Mouse (Mus musculus) heart, embryonic 16.5 days (tissue): ENCODE results near the gene Sstr5. TPM values are rescaled to one million over a fixed set of nuclear protein-coding genes. Genes with fewer than 3 reads are reported as not detected.

ENCODE experiments used
- ATAC-seq: fragments of 200-750 bp; cut with Nextera tagmentation; replicated peaks from 2 replicates; pipeline ENCODE4 v1.8.0; 2017; ENCODE audit warnings: moderate number of reproducible peaks; ENCODE audit not compliant: insufficient read depth, low FRiP score; ENCODE audit errors: extremely low read depth
- H3K27ac ChIP-seq: fragments of 300-500 bp; sonication (generic); 2 replicates; pipeline ENCODE4 v1.5.1; 2014; ENCODE audit warnings: mild to moderate bottlenecking, low read length, control low read depth, moderate library complexity
- H3K27me3 ChIP-seq: fragments of 300-500 bp; sonication (generic); 2 replicates; pipeline ENCODE4 v1.6.1; 2014; ENCODE audit warnings: low read length, mixed read lengths; ENCODE audit not compliant: control insufficient read depth, insufficient read depth
- H3K36me3 ChIP-seq: fragments of 300-500 bp; sonication (generic); 2 replicates; pipeline ENCODE4 v1.6.1; 2014; ENCODE audit not compliant: control insufficient read depth, insufficient read depth
- H3K4me1 ChIP-seq: fragments of 300-500 bp; sonication (generic); 2 replicates; pipeline ENCODE4 v1.6.1; 2014; ENCODE audit warnings: low read length, mixed read lengths; ENCODE audit not compliant: control insufficient read depth, insufficient read depth
- H3K4me2 ChIP-seq: fragments of 300-500 bp; sonication (generic); 2 replicates; pipeline ENCODE4 v1.6.1; 2014; ENCODE audit warnings: low read depth, mild to moderate bottlenecking, control low read depth, low read length
- H3K4me3 ChIP-seq: fragments of 300-500 bp; sonication (generic); 2 replicates; pipeline ENCODE4 v1.5.1; 2014; ENCODE audit warnings: mild to moderate bottlenecking, control low read depth, low read length
- H3K9ac ChIP-seq: fragments of 300-500 bp; sonication (generic); 2 replicates; pipeline ENCODE4 v1.6.1; 2014; ENCODE audit warnings: low read length, control low read depth
- H3K9me3 ChIP-seq: fragments of 300-500 bp; sonication (generic); replicated peaks from 2 replicates; pipeline ENCODE4 v1.6.1; 2016; ENCODE audit warnings: low read length; ENCODE audit not compliant: control insufficient read depth
- WGBS: fragments of 180-500 bp; shearing (Covaris S2); extraction: QIAGEN DNeasy Blood & Tissue Kit; methylation state at CpG from one replicate; pipeline ENCODE4 v1.1.7; 2014; 5-methylcytosine and 5-hydroxymethylcytosine counted together
- polyA plus RNA-seq: library from polyadenylated mRNA; unstranded; fragments of >200 nt; fragmentation: Nextera tagmentation; extraction: Ambion mirVana; gene quantifications from 2 replicates; pipeline ENCODE4 v1.2.1, GENCODE M21; 2015

Gene Sstr5
- polyA plus RNA-seq, 1 experiment from 2014 or later = 0.07 TPM

DNA sequence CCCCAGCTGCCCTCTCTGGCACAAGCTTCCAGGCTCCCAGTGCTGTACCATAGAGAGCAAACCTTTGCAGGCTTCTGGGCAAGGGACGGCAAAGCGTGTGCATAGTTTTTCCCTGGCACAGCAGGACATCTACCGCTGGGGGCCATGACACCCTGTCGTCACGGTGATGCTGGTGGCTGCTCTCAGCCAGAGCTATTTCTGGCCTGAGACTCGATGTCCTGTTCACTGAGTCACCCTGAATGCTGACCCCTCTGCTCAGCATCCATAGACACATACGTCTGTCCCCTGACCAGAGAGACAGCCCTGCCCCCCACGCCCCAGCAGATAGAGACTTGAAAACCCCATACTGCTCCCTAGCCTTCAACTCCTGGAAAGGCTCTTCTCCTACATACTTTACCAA lies 16.9 kb downstream of the Sstr5 start:
- ATAC-seq = 0 out of 2 replicates have a peak, but pooled peaks have one; percentile 11
- Histone ChIP-seq H3K9me3 (no peaks in the 10 kb centered on the region), H3K4me3 (no peak overlapping the region), H3K9ac (no peak overlapping the region), H3K4me2 (no peak overlapping the region), H3K4me1 (peaks cover 13% of the 10 kb centered on the region), H3K36me3 (no peaks in the 10 kb centered on the region), H3K27me3 (peaks cover 15% of the 10 kb centered on the region), H3K27ac (no peak overlapping the region)
- 26% methylated on average over 8 of the region's 8 CpGs for WGBS

DNA sequence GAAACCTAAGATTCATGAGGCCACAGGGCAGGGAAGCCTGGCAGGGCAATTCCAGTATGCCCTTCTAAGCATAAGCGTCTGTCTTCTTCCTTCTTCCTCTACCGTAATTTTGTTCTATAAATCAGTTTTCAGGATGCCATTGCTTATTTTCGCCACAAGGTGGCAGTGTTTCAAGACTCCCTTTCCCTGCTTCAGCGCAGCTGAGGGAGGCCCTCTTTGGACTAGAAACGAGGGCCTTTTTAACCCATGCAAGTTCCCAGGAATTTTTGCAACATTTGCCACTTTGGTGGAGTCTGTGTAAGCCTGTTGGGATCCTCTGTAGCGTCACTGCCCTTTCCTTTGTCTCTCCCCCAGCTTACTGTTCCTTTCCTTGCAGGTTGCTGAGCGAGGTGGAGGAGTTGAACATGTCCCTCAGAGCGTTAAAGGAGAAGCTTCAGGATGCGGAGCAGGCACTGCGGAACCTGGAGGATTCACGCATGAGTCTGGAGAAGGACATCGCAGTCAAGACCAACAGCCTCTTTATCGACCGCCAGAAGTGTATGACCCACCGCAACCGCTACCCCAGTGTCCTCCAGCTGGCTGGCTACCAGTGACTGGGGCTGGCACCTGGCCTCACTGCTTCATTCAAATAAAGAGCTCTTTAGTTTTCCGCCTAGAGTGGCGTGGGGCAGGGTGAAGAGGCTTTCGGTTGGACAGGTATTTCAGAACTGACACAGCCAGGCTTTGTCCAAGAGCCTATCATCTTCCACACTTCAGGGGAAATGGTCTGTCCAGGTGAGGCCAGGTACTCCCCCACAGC lies 20.9 kb downstream of the Sstr5 start:
- peaks cover 13% of the 10 kb centered on the region for H3K4me1 ChIP-seq
- no peak overlapping the region for H3K4me3 ChIP-seq
- H3K9me3 ChIP-seq = no peaks in the 10 kb centered on the region
- H3K27ac ChIP-seq = no peak overlapping the region
- no peaks in the 10 kb centered on the region for H3K36me3 ChIP-seq
- H3K4me2 ChIP-seq = no peak overlapping the region
- no peak for ATAC-seq
- peaks cover 14% of the 10 kb centered on the region for H3K27me3 ChIP-seq
- 33% methylated on average over 19 of the region's 19 CpGs for WGBS
- H3K9ac ChIP-seq = no peak overlapping the region

DNA sequence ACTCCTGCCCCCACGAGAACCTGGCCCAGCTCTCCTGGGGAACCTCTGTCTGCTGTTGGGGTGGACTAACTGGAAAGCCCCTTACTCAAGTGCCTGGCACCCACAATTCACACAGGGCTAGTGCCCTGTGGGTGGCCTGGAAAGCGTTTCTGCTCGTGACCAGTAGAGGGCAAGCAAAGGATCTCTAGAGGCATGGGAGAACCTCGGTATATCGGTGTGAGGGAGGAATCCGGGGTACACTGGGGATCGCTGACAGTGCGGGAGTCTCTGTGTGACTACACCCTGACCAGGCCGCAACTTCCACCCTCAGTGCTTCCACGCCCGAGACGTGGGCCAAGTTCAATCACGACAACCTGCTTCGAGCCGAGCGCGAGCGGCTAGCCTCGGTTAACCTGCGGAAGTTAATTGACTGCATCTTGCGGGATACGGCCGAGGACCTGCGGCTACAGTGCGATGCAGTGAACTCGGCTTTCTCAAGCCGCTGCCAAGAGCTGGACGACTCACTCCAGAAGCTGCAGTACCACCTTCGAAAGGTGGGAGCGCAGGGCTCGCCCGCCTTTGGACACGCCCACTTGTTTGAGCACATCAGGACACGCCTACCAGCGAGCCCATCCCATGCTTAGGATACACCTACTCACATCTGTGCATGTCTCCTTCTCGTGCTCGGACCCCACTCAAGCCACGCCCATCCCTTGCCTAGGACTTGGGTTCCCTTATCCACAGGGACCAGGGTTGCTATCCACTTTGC lies 22.6 kb downstream of the Sstr5 start:
- 2% methylated on average over 38 of the region's 38 CpGs for WGBS
- Histone ChIP-seq H3K36me3 (no peaks in the 10 kb centered on the region), H3K9me3 (no peaks in the 10 kb centered on the region), H3K27ac (no peak overlapping the region), H3K4me1 (peaks cover 7% of the 10 kb centered on the region; the same call in 1 of the 2 replicates), H3K4me3 (peak overlapping the region; percentile 39), H3K4me2 (peak overlapping the region; percentile 66), H3K27me3 (peaks cover 14% of the 10 kb centered on the region), H3K9ac (0 out of 2 replicates have a peak overlapping the region, but pooled peaks have one; percentile 9)
- 0 out of 2 replicates have a peak, but pooled peaks have one; percentile 40 for ATAC-seq

DNA sequence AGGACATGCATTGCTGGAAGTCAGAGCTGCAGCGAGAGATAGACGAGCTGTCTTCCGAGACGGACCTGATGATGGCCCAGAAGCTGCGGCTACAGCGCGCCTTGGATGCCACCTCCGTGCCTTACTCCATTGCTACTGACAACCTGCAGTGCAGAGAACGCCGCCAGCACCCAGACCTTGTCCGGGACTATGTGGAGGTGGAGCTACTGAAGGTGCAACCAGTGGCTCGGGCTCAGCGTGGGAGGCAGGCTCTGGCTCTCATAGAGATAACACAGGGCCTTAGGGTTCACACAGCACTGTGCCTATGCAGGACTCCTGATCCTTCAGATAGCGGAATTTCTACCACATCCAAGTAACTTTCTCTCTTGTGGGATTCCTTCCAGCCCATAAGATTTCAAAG lies 25.0 kb downstream of the Sstr5 start:
- H3K9me3 ChIP-seq = no peaks in the 10 kb centered on the region
- peaks cover 19% of the 10 kb centered on the region for H3K4me1 ChIP-seq
- 24% methylated on average over 14 of the region's 14 CpGs for WGBS
- no peak overlapping the region for H3K27ac ChIP-seq
- H3K9ac ChIP-seq = no peak overlapping the region
- 0 out of 2 replicates have a peak overlapping the region, but pooled peaks have one; percentile 6 for H3K4me3 ChIP-seq
- peaks cover 9% of the 10 kb centered on the region for H3K27me3 ChIP-seq
- no peaks in the 10 kb centered on the region for H3K36me3 ChIP-seq
- ATAC-seq = no peak
- peak overlapping the region; percentile 48 for H3K4me2 ChIP-seq

DNA sequence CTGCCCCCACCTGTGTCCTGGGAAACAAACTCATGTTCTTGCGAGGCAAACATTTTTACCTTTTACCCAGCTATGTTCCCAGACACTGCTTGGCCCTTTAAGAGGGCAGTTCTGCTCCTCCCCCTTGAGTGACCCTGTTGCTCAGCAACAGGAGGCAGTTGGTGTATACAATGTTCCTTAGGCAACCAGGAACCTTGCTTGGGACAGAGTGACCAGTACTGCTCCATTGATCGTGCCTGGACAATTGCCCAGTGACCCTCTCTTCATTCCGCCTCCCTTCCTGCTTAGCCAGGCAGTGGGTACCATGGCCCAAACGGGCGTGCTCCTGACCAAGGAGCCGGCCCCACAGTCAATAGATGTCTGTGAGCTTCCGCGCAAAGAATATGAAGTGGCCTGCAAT lies 25.7 kb downstream of the Sstr5 start:
- H3K4me3 ChIP-seq = 0 out of 2 replicates have a peak overlapping the region, but pooled peaks have one; percentile 6
- peaks cover 9% of the 10 kb centered on the region for H3K27me3 ChIP-seq
- H3K4me1 ChIP-seq = peaks cover 23% of the 10 kb centered on the region
- no peaks in the 10 kb centered on the region for H3K36me3 ChIP-seq
- no peaks in the 10 kb centered on the region for H3K9me3 ChIP-seq
- no peak overlapping the region for H3K9ac ChIP-seq
- WGBS = 23% methylated on average over 8 of the region's 8 CpGs
- no peak for ATAC-seq
- peak overlapping the region; percentile 48 for H3K4me2 ChIP-seq
- H3K27ac ChIP-seq = no peak overlapping the region

DNA sequence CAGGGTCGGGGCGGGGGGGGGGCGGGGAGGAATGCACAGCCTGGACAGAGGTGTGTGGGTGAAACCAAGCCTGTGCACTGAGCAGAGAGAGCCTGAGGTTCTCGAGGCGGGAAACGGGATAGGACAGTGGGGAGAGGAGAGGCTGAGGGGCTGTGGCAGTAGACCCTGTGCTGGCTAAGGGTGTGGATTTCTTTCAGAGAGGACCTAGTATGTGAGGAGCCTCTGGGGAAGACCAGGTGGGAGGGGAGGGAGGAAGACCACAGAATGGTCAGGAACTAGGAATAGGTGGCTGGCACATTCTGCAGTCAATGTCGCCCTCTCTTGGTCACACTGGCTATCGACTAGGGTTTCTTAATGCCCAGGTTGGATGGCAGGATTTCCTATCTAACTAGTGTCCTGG lies 27.3 kb downstream of the Sstr5 start:
- no peak overlapping the region for H3K9ac ChIP-seq
- H3K9me3 ChIP-seq = no peaks in the 10 kb centered on the region
- H3K27ac ChIP-seq = no peak overlapping the region
- H3K4me3 ChIP-seq = no peak overlapping the region
- 28% methylated on average over 8 of the region's 8 CpGs for WGBS
- H3K4me1 ChIP-seq = peaks cover 23% of the 10 kb centered on the region
- H3K36me3 ChIP-seq = no peaks in the 10 kb centered on the region
- 0 out of 2 replicates have a peak, but pooled peaks have one; percentile 23 for ATAC-seq
- H3K27me3 ChIP-seq = peaks cover 9% of the 10 kb centered on the region
- H3K4me2 ChIP-seq = no peak overlapping the region

DNA sequence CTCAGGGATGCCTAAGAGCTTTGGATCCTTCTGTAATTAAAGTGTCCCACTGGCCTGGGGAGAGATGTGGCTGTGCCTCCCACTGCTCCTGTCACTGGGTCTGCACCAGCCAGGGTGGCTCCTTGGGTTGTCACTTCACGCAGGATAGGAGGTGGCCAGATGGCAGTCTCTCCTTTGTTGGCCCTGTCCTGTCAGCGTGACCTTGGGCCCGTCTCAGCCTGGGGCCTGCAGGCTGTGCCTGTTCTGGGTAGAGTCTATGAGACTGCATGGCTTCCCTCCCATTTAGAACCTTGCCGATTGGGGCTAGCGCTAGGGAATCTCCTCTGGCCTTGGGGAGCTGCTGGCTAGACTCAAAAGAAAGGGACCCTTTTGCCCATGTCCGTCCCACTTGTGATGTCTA lies 28.8 kb downstream of the Sstr5 start:
- Histone ChIP-seq H3K4me3 (no peak overlapping the region), H3K4me1 (peaks cover 34% of the 10 kb centered on the region), H3K9ac (no peak overlapping the region; the same call in 1 of the 2 replicates), H3K27me3 (peaks cover 9% of the 10 kb centered on the region), H3K9me3 (no peaks in the 10 kb centered on the region), H3K36me3 (no peaks in the 10 kb centered on the region), H3K4me2 (no peak overlapping the region), H3K27ac (peak overlapping the region; percentile 21; the same call in 1 of the 2 replicates)
- no peak for ATAC-seq
- WGBS = 44% methylated on average over 6 of the region's 6 CpGs

DNA sequence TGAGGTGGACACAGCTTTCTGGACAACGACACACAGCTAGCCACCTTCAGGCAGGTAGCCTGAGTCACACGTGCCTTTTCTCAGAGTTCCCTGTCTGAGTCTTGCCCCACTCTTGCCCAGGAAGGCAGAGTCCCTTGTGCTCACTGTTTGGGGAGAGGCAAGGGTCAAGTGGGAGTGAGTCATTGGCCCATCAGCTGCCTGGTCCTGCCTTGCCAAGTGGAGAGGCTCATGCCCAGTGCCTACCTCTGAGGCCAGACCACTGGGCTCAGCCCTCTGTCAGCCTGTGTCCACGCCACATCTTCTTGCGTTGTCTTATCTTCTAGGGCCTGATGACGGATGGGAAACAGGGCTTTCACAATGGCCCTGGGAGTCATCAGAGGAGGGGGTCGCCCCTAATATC lies 29.3 kb downstream of the Sstr5 start:
- no peak overlapping the region for H3K4me3 ChIP-seq
- H3K9me3 ChIP-seq = no peaks in the 10 kb centered on the region
- no peaks in the 10 kb centered on the region for H3K36me3 ChIP-seq
- ATAC-seq = no peak
- H3K9ac ChIP-seq = no peak overlapping the region; the same call in 1 of the 2 replicates
- WGBS = 19% methylated on average over 6 of the region's 6 CpGs
- H3K4me1 ChIP-seq = peaks cover 39% of the 10 kb centered on the region
- peak overlapping the region; percentile 21; the same call in 1 of the 2 replicates for H3K27ac ChIP-seq
- H3K4me2 ChIP-seq = no peak overlapping the region
- peaks cover 7% of the 10 kb centered on the region for H3K27me3 ChIP-seq

DNA sequence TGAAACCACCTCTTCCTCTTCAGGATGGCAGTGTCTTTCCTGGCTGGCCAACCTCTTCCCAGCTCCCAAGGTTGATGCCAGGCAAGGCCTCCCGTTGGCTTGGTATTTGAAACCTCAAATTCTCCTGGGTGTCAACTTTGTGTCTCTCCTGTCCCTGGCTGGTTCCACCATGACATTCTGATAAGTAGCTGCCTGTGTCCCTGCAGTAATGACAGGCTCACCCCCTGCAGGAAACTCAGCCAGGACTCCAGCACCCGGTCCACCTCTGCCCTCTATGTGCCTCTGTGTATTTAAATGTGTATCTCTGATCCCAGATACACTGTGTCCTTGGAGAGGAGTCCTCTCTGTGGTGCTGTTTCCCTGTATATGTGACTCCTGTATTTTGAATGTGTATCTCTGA lies 30.8 kb downstream of the Sstr5 start:
- ATAC-seq = no peak
- H3K9me3 ChIP-seq = no peaks in the 10 kb centered on the region
- H3K27ac ChIP-seq = no peak overlapping the region
- H3K4me1 ChIP-seq = peaks cover 39% of the 10 kb centered on the region
- no peaks in the 10 kb centered on the region for H3K36me3 ChIP-seq
- WGBS = 49% methylated on average over 2 of the region's 2 CpGs
- H3K4me2 ChIP-seq = no peak overlapping the region
- no peak overlapping the region for H3K9ac ChIP-seq
- H3K27me3 ChIP-seq = no peaks in the 10 kb centered on the region
- H3K4me3 ChIP-seq = no peak overlapping the region
